Mouse (Mus musculus) 3T3-L1 (cell line): ENCODE results near the gene Htr3b.
A peak's percentile ranks its signal among the peaks of the same experiment; 100 is the strongest.

ENCODE experiments used
- DNase-seq: peaks from one replicate; pipeline ENCODE4 v3.0.0-alpha.2; 2015; ENCODE audit warnings: low read depth, low spot score

The Htr3b gene

GRCm38 (mm10) chr9:48928781-48929180, 36.0 kb downstream of the Htr3b start:
- no peak for DNase-seq

GRCm38 (mm10) chr9:48916011-48916788, 48.6 kb downstream of the Htr3b start:
- no peak for DNase-seq

GRCm38 (mm10) chr9:48910885-48911537, 53.8 kb downstream of the Htr3b start, which contains the start of gene Htr3a:
Gene Htr3a (minus strand): TSS chr9:48911099.
- DNase-seq: peak; percentile 6

GRCm38 (mm10) chr9:48904421-48904820, 60.4 kb downstream of the Htr3b start:
- no peak for DNase-seq

- no peak for DNase-seq
Observed at GRCm38 (mm10) chr9:48903766-48904165, 61.0 kb downstream of the Htr3b start.

- peak; percentile 55 for DNase-seq
Observed at GRCm38 (mm10) chr9:48898551-48898950, 66.2 kb downstream of the Htr3b start.

- no peak for DNase-seq
Observed at GRCm38 (mm10) chr9:48895819-48896536, 68.8 kb downstream of the Htr3b start.

- no peak for DNase-seq
Observed at GRCm38 (mm10) chr9:48894755-48895154, 70.0 kb downstream of the Htr3b start.

GRCm38 (mm10) chr9:48893986-48894385, 70.8 kb downstream of the Htr3b start:
- peak; percentile 81 for DNase-seq

- no peak for DNase-seq
Observed at GRCm38 (mm10) chr9:48889093-48889492, 75.7 kb downstream of the Htr3b start.
